ENCODE assay signal across 15 mouse cellular contexts in genomic region chr7:29233745-29234144, GRCm38 (mm10). TPM values are rescaled to one million over a fixed set of nuclear protein-coding genes. Genes with fewer than 3 reads are reported as not detected.
DNase-seq lines count a peak whose midpoint lies in the region; ATAC-seq lines count a peak whose summit lies in the region.
"Had no signal": no experiment of that assay in that cellular context is flagged by ENCODE, and none has a peak within 500 bp of the region (broad histone marks: within the 10 kb centered on the region; RNA-seq: fewer than 3 reads in every experiment).

No protein-coding gene starts in this region.

- H3K4me1 ChIP-seq in lung, embryonic 15.5 days = peaks cover 16% of the 10 kb centered on the region
- peaks cover 10% of the 10 kb centered on the region for H3K4me1 ChIP-seq in forebrain, embryonic 13.5 days

- peak; percentile 27 for ATAC-seq in granulocyte monocyte progenitor cell, adult 5-6 weeks (replicated peaks; ENCODE audit: poor library complexity, severe bottlenecking)
- no peak for ATAC-seq in lung, embryonic 15.5 days (ENCODE audit: borderline replicate concordance, extremely low read depth, low FRiP score, low TSS enrichment)
- ATAC-seq in forebrain, embryonic 13.5 days = no peak

- no peaks in the 10 kb centered on the region for H3K36me3 ChIP-seq in lung, embryonic 15.5 days
- no peaks in the 10 kb centered on the region for H3K36me3 ChIP-seq in forebrain, embryonic 13.5 days (ENCODE audit: poor library complexity, severe bottlenecking)
- H3K36me3 ChIP-seq: forebrain, embryonic 12.5 days; hindbrain, embryonic 10.5 days; liver, embryonic 15.5 days had no signal

- peak overlapping the region; percentile 50 for H3K27ac ChIP-seq in lung, embryonic 15.5 days
- no peak overlapping the region for H3K27ac ChIP-seq in forebrain, embryonic 13.5 days
- H3K27ac ChIP-seq: forebrain, embryonic 12.5 days; hindbrain, embryonic 10.5 days; liver, embryonic 15.5 days; stomach, postnatal 0 days had no signal

- H3K4me2 ChIP-seq in lung, embryonic 15.5 days = no peak overlapping the region; the same call in 1 of the 2 replicates
- no peak overlapping the region for H3K4me2 ChIP-seq in forebrain, embryonic 13.5 days
- H3K4me2 ChIP-seq: forebrain, embryonic 12.5 days; liver, embryonic 15.5 days had no signal

- no peak overlapping the region for H3K9ac ChIP-seq in lung, embryonic 15.5 days
- no peak overlapping the region for H3K9ac ChIP-seq in forebrain, embryonic 13.5 days
- H3K9ac ChIP-seq: forebrain, embryonic 12.5 days; liver, embryonic 15.5 days had no signal

- no peak overlapping the region for H3K4me3 ChIP-seq in lung, embryonic 15.5 days
- H3K4me3 ChIP-seq in forebrain, embryonic 13.5 days = no peak overlapping the region
- H3K4me3 ChIP-seq: forebrain, embryonic 12.5 days; hindbrain, embryonic 10.5 days; liver, embryonic 15.5 days had no signal

- DNase-seq in ovary, adult 18-20 months (ENCODE audit: low spot score) = peak; percentile 40
- DNase-seq in ovary, postnatal 14 days (ENCODE audit: low spot score) = no peak
- no peak for DNase-seq in urinary bladder, postnatal 10 days (ENCODE audit: low spot score)
- DNase-seq in thymus, postnatal 0 days (ENCODE audit: low spot score) = no peak
- DNase-seq: adrenal gland, postnatal 14 days; cerebellum, adult 9-11 months; kidney, adult 9 months; right cerebral cortex, postnatal 25 days had no signal

- H3K9me3 ChIP-seq in lung, embryonic 15.5 days = no peaks in the 10 kb centered on the region
- no peaks in the 10 kb centered on the region for H3K9me3 ChIP-seq in forebrain, embryonic 13.5 days (replicated peaks)
- H3K9me3 ChIP-seq: forebrain, embryonic 12.5 days; liver, embryonic 15.5 days had no signal

- H3K27me3 ChIP-seq in lung, embryonic 15.5 days = peaks cover 6% of the 10 kb centered on the region; the same call in 1 of the 2 replicates
- peaks cover 55% of the 10 kb centered on the region for H3K27me3 ChIP-seq in forebrain, embryonic 13.5 days

- 45% methylated on average over 6 of the region's 6 CpGs for WGBS in lung, embryonic 15.5 days
- 78% methylated on average over 6 of the region's 6 CpGs for WGBS in forebrain, embryonic 13.5 days

RNA-seq across cellular contexts. Expression of gene Kcnk6, which starts 1.4 kb away (rescaled TPM):
- 4.3 and 5.6 TPM in 2 replicates for total RNA-seq in granulocyte monocyte progenitor cell, adult 5-6 weeks (2014; fragmentation: Nextera tagmentation)
- total RNA-seq in granulocyte monocyte progenitor cell, adult 5-6 weeks (2017) = 9.2 and 10.8 TPM in 2 replicates
- 1.7 and 2.0 TPM in 2 replicates for polyA plus RNA-seq in lung, embryonic 15.5 days (2015; fragmentation: Nextera tagmentation; extraction: Ambion mirVana)
- 1.2 and 1.5 TPM in 2 replicates for polyA plus RNA-seq in thymus, postnatal 0 days (2015; fragmentation: Nextera tagmentation; extraction: Ambion mirVana)
- 0.27 and 0.44 TPM in 2 replicates for polyA plus RNA-seq in forebrain, embryonic 13.5 days (2015; fragmentation: Nextera tagmentation; extraction: Ambion mirVana)

RNA-seq across cellular contexts. Expression of gene Yif1b, which starts 4.4 kb away (rescaled TPM):
- total RNA-seq in granulocyte monocyte progenitor cell, adult 5-6 weeks (2014; fragmentation: Nextera tagmentation) = 57.1 and 86.7 TPM in 2 replicates
- total RNA-seq in granulocyte monocyte progenitor cell, adult 5-6 weeks (2017) = 33.1 and 33.4 TPM in 2 replicates
- 133 and 134 TPM in 2 replicates for polyA plus RNA-seq in lung, embryonic 15.5 days (2015; fragmentation: Nextera tagmentation; extraction: Ambion mirVana)
- polyA plus RNA-seq in thymus, postnatal 0 days (2015; fragmentation: Nextera tagmentation; extraction: Ambion mirVana) = 76.4 and 79.3 TPM in 2 replicates
- polyA plus RNA-seq in forebrain, embryonic 13.5 days (2015; fragmentation: Nextera tagmentation; extraction: Ambion mirVana) = 73.4 and 75.5 TPM in 2 replicates

RNA-seq across cellular contexts. Expression of gene 2200002D01Rik, which starts 14.5 kb away (rescaled TPM):
- not detected in 2 replicates for total RNA-seq in granulocyte monocyte progenitor cell, adult 5-6 weeks (2014; fragmentation: Nextera tagmentation)
- total RNA-seq in granulocyte monocyte progenitor cell, adult 5-6 weeks (2017) = 0.99 TPM in 1 of 2 replicates, not detected in the other
- 13.1 and 14.4 TPM in 2 replicates for polyA plus RNA-seq in lung, embryonic 15.5 days (2015; fragmentation: Nextera tagmentation; extraction: Ambion mirVana)
- 7.8 and 9.6 TPM in 2 replicates for polyA plus RNA-seq in thymus, postnatal 0 days (2015; fragmentation: Nextera tagmentation; extraction: Ambion mirVana)
- 1.2 and 1.5 TPM in 2 replicates for polyA plus RNA-seq in forebrain, embryonic 13.5 days (2015; fragmentation: Nextera tagmentation; extraction: Ambion mirVana)

RNA-seq across cellular contexts. Expression of gene Catsperg1, which starts 19.9 kb away (rescaled TPM):
- total RNA-seq in granulocyte monocyte progenitor cell, adult 5-6 weeks (2014; fragmentation: Nextera tagmentation) = 0.49 TPM in 1 of 2 replicates, not detected in the other
- total RNA-seq in granulocyte monocyte progenitor cell, adult 5-6 weeks (2017) = 0.26 TPM in 1 of 2 replicates, not detected in the other
- polyA plus RNA-seq in lung, embryonic 15.5 days (2015; fragmentation: Nextera tagmentation; extraction: Ambion mirVana) = 0.86 and 1.0 TPM in 2 replicates
- polyA plus RNA-seq in thymus, postnatal 0 days (2015; fragmentation: Nextera tagmentation; extraction: Ambion mirVana) = 0.27 and 0.35 TPM in 2 replicates
- 1.1 and 1.2 TPM in 2 replicates for polyA plus RNA-seq in forebrain, embryonic 13.5 days (2015; fragmentation: Nextera tagmentation; extraction: Ambion mirVana)

RNA-seq across cellular contexts. Expression of gene Spint2, which starts 48.0 kb away (rescaled TPM):
- total RNA-seq in granulocyte monocyte progenitor cell, adult 5-6 weeks (2014; fragmentation: Nextera tagmentation) = 45.1 and 55.0 TPM in 2 replicates
- total RNA-seq in granulocyte monocyte progenitor cell, adult 5-6 weeks (2017) = 24.4 and 29.9 TPM in 2 replicates
- 325 and 332 TPM in 2 replicates for polyA plus RNA-seq in lung, embryonic 15.5 days (2015; fragmentation: Nextera tagmentation; extraction: Ambion mirVana)
- polyA plus RNA-seq in thymus, postnatal 0 days (2015; fragmentation: Nextera tagmentation; extraction: Ambion mirVana) = 571 and 608 TPM in 2 replicates
- polyA plus RNA-seq in forebrain, embryonic 13.5 days (2015; fragmentation: Nextera tagmentation; extraction: Ambion mirVana) = 30.1 and 41.3 TPM in 2 replicates
